Mouse (Mus musculus) neural tube, embryonic 15.5 days (tissue): ENCODE results near the gene Gm3336. TPM values are rescaled to one million over a fixed set of nuclear protein-coding genes. Genes with fewer than 3 reads are reported as not detected.

Experiments
- ATAC-seq: fragments of 200-750 bp; cut with Nextera tagmentation; 2 replicates; pipeline ENCODE4 v1.8.0; 2017; ENCODE audit warnings: mild to moderate bottlenecking, moderate TSS enrichment, moderate library complexity; ENCODE audit not compliant: low FRiP score
- H3K27ac ChIP-seq: fragments of 300-500 bp; sonication (generic); replicated peaks from 2 replicates; pipeline ENCODE4 v1.5.1; 2015; ENCODE audit warnings: mild to moderate bottlenecking, inconsistent platforms
- H3K27me3 ChIP-seq: fragments of 300-500 bp; sonication (generic); replicated peaks from 2 replicates; pipeline ENCODE4 v1.6.1; 2015; ENCODE audit warnings: inconsistent platforms
- H3K36me3 ChIP-seq: fragments of 300-500 bp; sonication (generic); 2 replicates; pipeline ENCODE4 v1.6.1; 2015; ENCODE audit warnings: inconsistent platforms
- H3K4me1 ChIP-seq: fragments of 300-500 bp; sonication (generic); 2 replicates; pipeline ENCODE4 v1.6.1; 2015; ENCODE audit warnings: inconsistent platforms
- H3K4me2 ChIP-seq: fragments of 300-500 bp; sonication (generic); 2 replicates; pipeline ENCODE4 v1.6.1; 2015; ENCODE audit warnings: inconsistent platforms, mild to moderate bottlenecking, moderate library complexity
- H3K4me3 ChIP-seq: fragments of 300-500 bp; sonication (generic); replicated peaks from 2 replicates; pipeline ENCODE4 v1.5.1; 2015; ENCODE audit warnings: mild to moderate bottlenecking, inconsistent platforms
- H3K9ac ChIP-seq: fragments of 300-500 bp; sonication (generic); replicated peaks from 2 replicates; pipeline ENCODE4 v1.6.1; 2015; ENCODE audit warnings: mild to moderate bottlenecking, inconsistent platforms
- H3K9me3 ChIP-seq: fragments of 300-500 bp; sonication (generic); replicated peaks from 2 replicates; pipeline ENCODE4 v1.6.1; 2016; ENCODE audit warnings: inconsistent platforms
- WGBS: fragments of 180-500 bp; shearing (Covaris S2); methylation state at CpG from one replicate; pipeline ENCODE4 v1.1.7; 2015; ENCODE audit warnings: mixed read lengths; 5-methylcytosine and 5-hydroxymethylcytosine counted together
- polyA plus RNA-seq: library from polyadenylated mRNA; unstranded; fragments of >200 nt; fragmentation: Nextera tagmentation; extraction: Ambion mirVana; gene quantifications from 2 replicates; pipeline ENCODE4 v1.2.1, GENCODE M21; 2015

Gene Gm3336
- polyA plus RNA-seq, 1 experiment from 2014 or later: not detected

- 0 out of 2 replicates have a peak, but pooled peaks have one; percentile 16 for ATAC-seq
- H3K27me3 ChIP-seq: peaks cover 69% of the 10 kb centered on the region
- H3K4me2 ChIP-seq: no peak overlapping the region
- H3K27ac ChIP-seq: no peak overlapping the region
- H3K9me3 ChIP-seq: no peaks in the 10 kb centered on the region
- no peak overlapping the region for H3K9ac ChIP-seq
- no peak overlapping the region for H3K4me3 ChIP-seq
- 75% methylated on average over 11 of the region's 11 CpGs for WGBS
- H3K4me1 ChIP-seq: peaks cover 18% of the 10 kb centered on the region
- H3K36me3 ChIP-seq: no peaks in the 10 kb centered on the region
Observed at GRCm38 (mm10) chr8:70742176-70742575, 23.8 kb downstream of the Gm3336 start.

- 0 out of 2 replicates have a peak, but pooled peaks have one; percentile 17 for ATAC-seq
- Histone ChIP-seq H3K9ac (peak overlapping the region; percentile 30; the same call in 1 of the 2 replicates), H3K4me3 (peak overlapping the region; percentile 17), H3K27me3 (peaks cover 77% of the 10 kb centered on the region), H3K9me3 (no peaks in the 10 kb centered on the region), H3K4me2 (peak overlapping the region; percentile 64), H3K36me3 (no peaks in the 10 kb centered on the region), H3K27ac (no peak overlapping the region), H3K4me1 (peaks cover 18% of the 10 kb centered on the region)
- 3% methylated on average over 38 of the region's 38 CpGs for WGBS
Observed at GRCm38 (mm10) chr8:70742981-70743655, 24.8 kb downstream of the Gm3336 start.

GRCm38 (mm10) chr8:70743656-70744590 is 25.6 kb downstream of the Gm3336 start:
- Histone ChIP-seq H3K4me2 (peak overlapping the region; percentile 64), H3K4me3 (peak overlapping the region; percentile 36), H3K4me1 (peaks cover 18% of the 10 kb centered on the region), H3K9me3 (no peaks in the 10 kb centered on the region), H3K36me3 (no peaks in the 10 kb centered on the region), H3K27ac (no peak overlapping the region), H3K27me3 (peaks cover 84% of the 10 kb centered on the region), H3K9ac (peak overlapping the region; percentile 46)
- ATAC-seq: peak; percentile 25; the same call in 1 of the 2 replicates
- WGBS: 6% methylated on average over 48 of the region's 48 CpGs

GRCm38 (mm10) chr8:70744806-70745205 is 26.5 kb downstream of the Gm3336 start:
- Histone ChIP-seq H3K4me1 (peaks cover 18% of the 10 kb centered on the region), H3K4me3 (no peak overlapping the region), H3K9me3 (no peaks in the 10 kb centered on the region), H3K9ac (no peak overlapping the region), H3K27ac (no peak overlapping the region), H3K4me2 (peak overlapping the region; percentile 64; the same call in 1 of the 2 replicates), H3K27me3 (peaks cover 93% of the 10 kb centered on the region), H3K36me3 (no peaks in the 10 kb centered on the region)
- WGBS: 57% methylated on average over 11 of the region's 11 CpGs
- ATAC-seq: no peak

- no peak for ATAC-seq
- peaks cover 18% of the 10 kb centered on the region for H3K4me1 ChIP-seq
- WGBS: 52% methylated on average over 19 of the region's 19 CpGs
- H3K9me3 ChIP-seq: no peaks in the 10 kb centered on the region
- peaks cover 91% of the 10 kb centered on the region for H3K27me3 ChIP-seq
- H3K4me3 ChIP-seq: no peak overlapping the region
- no peaks in the 10 kb centered on the region for H3K36me3 ChIP-seq
- no peak overlapping the region for H3K4me2 ChIP-seq
- no peak overlapping the region for H3K9ac ChIP-seq
- H3K27ac ChIP-seq: no peak overlapping the region
Observed at GRCm38 (mm10) chr8:70745691-70746220, 27.4 kb downstream of the Gm3336 start.

GRCm38 (mm10) chr8:70746676-70747075 is 28.3 kb downstream of the Gm3336 start:
- Histone ChIP-seq H3K4me1 (peaks cover 18% of the 10 kb centered on the region), H3K4me2 (no peak overlapping the region), H3K27ac (no peak overlapping the region), H3K4me3 (no peak overlapping the region), H3K27me3 (peaks cover 83% of the 10 kb centered on the region), H3K36me3 (no peaks in the 10 kb centered on the region), H3K9ac (no peak overlapping the region), H3K9me3 (no peaks in the 10 kb centered on the region)
- ATAC-seq: no peak
- 77% methylated on average over 9 of the region's 9 CpGs for WGBS

- Histone ChIP-seq H3K27ac (no peak overlapping the region), H3K27me3 (peaks cover 76% of the 10 kb centered on the region), H3K4me3 (no peak overlapping the region), H3K4me2 (no peak overlapping the region), H3K9me3 (no peaks in the 10 kb centered on the region), H3K9ac (no peak overlapping the region), H3K4me1 (peaks cover 18% of the 10 kb centered on the region), H3K36me3 (no peaks in the 10 kb centered on the region)
- WGBS: 86% methylated on average over 18 of the region's 18 CpGs
- ATAC-seq: no peak
Observed at GRCm38 (mm10) chr8:70747211-70747890, 29.0 kb downstream of the Gm3336 start.

- ATAC-seq: no peak
- WGBS: 89% methylated on average over 23 of the region's 23 CpGs
- Histone ChIP-seq H3K9me3 (no peaks in the 10 kb centered on the region), H3K36me3 (no peaks in the 10 kb centered on the region), H3K27me3 (peaks cover 65% of the 10 kb centered on the region), H3K9ac (no peak overlapping the region), H3K27ac (no peak overlapping the region), H3K4me1 (peaks cover 17% of the 10 kb centered on the region), H3K4me2 (no peak overlapping the region), H3K4me3 (no peak overlapping the region)
Observed at GRCm38 (mm10) chr8:70748246-70749096, 30.1 kb downstream of the Gm3336 start.

GRCm38 (mm10) chr8:70749097-70749674 is 30.8 kb downstream of the Gm3336 start:
- H3K9me3 ChIP-seq: no peaks in the 10 kb centered on the region
- H3K9ac ChIP-seq: no peak overlapping the region
- H3K4me3 ChIP-seq: no peak overlapping the region
- no peak for ATAC-seq
- no peak overlapping the region for H3K4me2 ChIP-seq
- peaks cover 58% of the 10 kb centered on the region for H3K27me3 ChIP-seq
- no peak overlapping the region for H3K27ac ChIP-seq
- no peaks in the 10 kb centered on the region for H3K36me3 ChIP-seq
- 84% methylated on average over 19 of the region's 19 CpGs for WGBS
- peaks cover 10% of the 10 kb centered on the region for H3K4me1 ChIP-seq

GRCm38 (mm10) chr8:70750128-70750680 is 31.9 kb downstream of the Gm3336 start:
- Histone ChIP-seq H3K4me3 (no peak overlapping the region), H3K36me3 (no peaks in the 10 kb centered on the region), H3K4me1 (peaks cover 11% of the 10 kb centered on the region), H3K9me3 (no peaks in the 10 kb centered on the region), H3K9ac (no peak overlapping the region), H3K27me3 (peaks cover 47% of the 10 kb centered on the region), H3K4me2 (no peak overlapping the region), H3K27ac (no peak overlapping the region)
- 91% methylated on average over 13 of the region's 13 CpGs for WGBS
- no peak for ATAC-seq
